Mouse (Mus musculus) frontal cortex, postnatal 25 days (tissue): ENCODE data around the gene Tprg.
A peak's percentile ranks its signal among the peaks of the same experiment; 100 is the strongest.

Experiments used
- DNase-seq, 2 experiments: peaks; one replicate each; pipeline ENCODE4 v3.0.0; 2022; ENCODE audit warnings: low spot score in 2 of 2

The Tprg gene

GRCm38 (mm10) chr16:25425376-25425775, 138.8 kb downstream of the Tprg start:
- no peak for DNase-seq

DNA sequence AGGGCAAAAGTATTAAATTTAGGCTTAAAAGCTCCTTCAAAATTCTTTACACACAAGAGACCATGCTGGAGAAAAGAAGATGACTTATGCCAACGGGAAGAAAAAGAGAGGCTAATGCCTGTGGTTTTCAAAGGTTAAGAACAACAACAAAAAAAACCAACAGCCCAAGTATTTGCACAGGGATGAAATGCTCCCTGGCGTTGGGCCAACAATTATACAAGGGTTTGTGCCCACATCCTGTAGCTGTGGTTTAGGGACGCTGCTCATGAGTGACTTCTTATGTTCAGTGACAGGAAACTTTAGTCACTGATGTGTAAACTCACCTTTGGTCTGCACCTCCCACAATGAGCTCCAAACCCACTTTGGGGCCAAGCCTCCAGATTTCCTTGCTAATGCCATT, 139.6 kb downstream of the Tprg start:
- no peak for DNase-seq

- DNase-seq: no peak
Observed at GRCm38 (mm10) chr16:25440039-25440438, 153.4 kb downstream of the Tprg start.

- DNase-seq: no peak
Observed at GRCm38 (mm10) chr16:25445580-25445979, 159.0 kb downstream of the Tprg start.

DNA sequence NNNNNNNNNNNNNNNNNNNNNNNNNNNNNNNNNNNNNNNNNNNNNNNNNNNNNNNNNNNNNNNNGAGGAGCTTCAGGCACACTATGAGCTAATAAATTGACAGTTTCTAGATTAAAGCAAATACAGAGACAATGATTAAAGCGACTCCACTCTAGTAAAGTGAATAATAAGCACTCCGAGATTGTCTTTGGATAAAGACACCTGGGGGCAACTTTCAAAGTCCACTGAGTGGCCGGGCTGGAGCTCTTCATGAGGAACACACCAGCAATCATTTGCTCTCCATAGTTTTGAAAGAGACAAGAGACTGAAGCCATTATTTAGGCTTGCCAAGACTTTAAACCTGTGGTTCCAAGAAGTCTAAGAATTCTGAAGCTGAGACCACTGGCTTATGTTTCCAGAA, 164.9 kb downstream of the Tprg start:
- DNase-seq: no peak

GRCm38 (mm10) chr16:25464732-25465131, 178.1 kb downstream of the Tprg start:
- no peak for DNase-seq

- DNase-seq: peak in 1 of 2 experiments; percentile 10
Observed at GRCm38 (mm10) chr16:25465435-25466139, 179.0 kb downstream of the Tprg start.

- no peak for DNase-seq
Observed at GRCm38 (mm10) chr16:25468040-25468439, 181.4 kb downstream of the Tprg start.

- DNase-seq: no peak
Observed at GRCm38 (mm10) chr16:25468662-25469061, 182.0 kb downstream of the Tprg start.
